Mouse (Mus musculus) intestine, embryonic 15.5 days (tissue): ENCODE measurements around the gene Timm8a2. TPM values are rescaled to one million over a fixed set of nuclear protein-coding genes. Genes with fewer than 3 reads are reported as not detected.

Experiments
- ATAC-seq: fragments of 200-750 bp; cut with Nextera tagmentation; 2 replicates; pipeline ENCODE4 v1.8.0; 2017; ENCODE audit warnings: moderate TSS enrichment, moderate library complexity
- H3K27ac ChIP-seq: fragments of 300-500 bp; sonication (generic); 2 replicates; pipeline ENCODE4 v1.5.1; 2015; ENCODE audit warnings: mild to moderate bottlenecking, inconsistent platforms
- H3K27me3 ChIP-seq: fragments of 300-500 bp; sonication (generic); replicated peaks from 2 replicates; pipeline ENCODE4 v1.6.1; 2015; ENCODE audit warnings: inconsistent platforms
- H3K36me3 ChIP-seq: fragments of 300-500 bp; sonication (generic); 2 replicates; pipeline ENCODE4 v1.6.1; 2015; ENCODE audit warnings: inconsistent platforms
- H3K4me1 ChIP-seq: fragments of 300-500 bp; sonication (generic); replicated peaks from 2 replicates; pipeline ENCODE4 v1.6.1; 2015; ENCODE audit warnings: inconsistent platforms
- H3K4me2 ChIP-seq: fragments of 300-500 bp; sonication (generic); replicated peaks from 2 replicates; pipeline ENCODE4 v1.6.1; 2015; ENCODE audit warnings: mild to moderate bottlenecking, inconsistent platforms
- H3K4me3 ChIP-seq: fragments of 300-500 bp; sonication (generic); replicated peaks from 2 replicates; pipeline ENCODE4 v1.5.1; 2015; ENCODE audit warnings: inconsistent platforms
- H3K9ac ChIP-seq: fragments of 300-500 bp; sonication (generic); 2 replicates; pipeline ENCODE4 v1.6.1; 2015; ENCODE audit warnings: inconsistent platforms
- H3K9me3 ChIP-seq: fragments of 300-500 bp; sonication (generic); 2 replicates; pipeline ENCODE4 v1.6.1; 2016; ENCODE audit warnings: inconsistent platforms
- WGBS: fragments of 180-500 bp; shearing (Covaris S2); methylation state at CpG from one replicate; pipeline ENCODE4 v1.1.7; 2015; 5-methylcytosine and 5-hydroxymethylcytosine counted together
- polyA plus RNA-seq: library from polyadenylated mRNA; unstranded; fragments of >200 nt; fragmentation: Nextera tagmentation; extraction: Ambion mirVana; gene quantifications from 2 replicates; pipeline ENCODE4 v1.2.1, GENCODE M21; 2015

The Timm8a2 gene
- polyA plus RNA-seq, 1 experiment from 2014 or later = not detected

DNA sequence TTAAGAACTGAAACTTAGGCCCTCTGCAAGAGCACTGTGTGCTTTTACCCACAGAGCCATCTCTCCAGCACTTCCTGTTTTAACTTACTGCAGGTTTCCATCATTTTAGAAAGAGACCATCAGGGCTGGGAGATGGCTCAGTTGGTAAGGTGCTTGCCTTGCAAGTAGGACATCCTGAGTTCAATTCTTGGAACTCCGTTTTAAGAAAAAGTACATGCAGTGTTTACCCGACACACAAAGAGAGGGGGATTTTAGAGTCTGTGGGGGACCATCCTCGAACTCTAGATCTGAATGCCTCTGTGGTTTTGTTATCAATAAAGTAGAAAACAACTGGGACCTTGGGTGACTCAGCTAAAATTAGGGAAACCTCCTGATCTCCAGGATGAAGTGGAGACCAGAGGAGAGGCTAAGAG is 6.9 kb downstream of the Timm8a2 start:
- Histone ChIP-seq H3K27ac (no peak overlapping the region), H3K4me1 (peaks cover 4% of the 10 kb centered on the region; the same call in 1 of the 2 replicates), H3K4me3 (no peak overlapping the region), H3K36me3 (no peaks in the 10 kb centered on the region), H3K27me3 (no peaks in the 10 kb centered on the region), H3K9ac (no peak overlapping the region), H3K9me3 (no peaks in the 10 kb centered on the region), H3K4me2 (no peak overlapping the region)
- WGBS = 83% methylated on average over 3 of the region's 3 CpGs
- ATAC-seq = no peak

DNA sequence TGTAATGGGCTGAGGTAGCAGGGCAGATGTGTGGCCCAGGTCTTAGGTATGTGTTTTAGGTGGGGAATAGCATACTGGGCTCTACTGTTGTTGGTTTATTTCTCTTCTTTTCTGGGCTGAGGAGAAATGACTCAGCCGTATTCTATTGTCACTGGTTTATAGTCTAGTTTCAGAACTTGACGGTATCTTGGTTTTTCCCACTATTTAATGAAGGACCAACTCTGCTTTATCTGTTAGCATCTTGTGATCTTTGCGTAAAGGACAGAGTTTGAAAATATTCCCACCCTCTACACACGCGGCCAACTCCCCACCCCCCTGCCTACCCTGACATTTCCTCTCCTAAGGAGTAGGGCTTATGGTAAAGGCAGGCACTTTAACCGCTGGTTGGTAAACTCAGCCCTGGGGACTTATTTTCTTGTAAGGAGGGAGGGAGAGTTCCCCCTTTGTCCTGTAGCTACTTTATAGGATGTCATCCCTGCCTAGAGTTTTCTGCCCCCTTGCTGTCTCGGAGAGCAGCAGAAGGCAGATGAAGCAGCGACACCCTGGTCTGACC is 7.7 kb downstream of the Timm8a2 start:
- Histone ChIP-seq H3K27ac (no peak overlapping the region), H3K4me1 (peaks cover 4% of the 10 kb centered on the region; the same call in 1 of the 2 replicates), H3K4me3 (no peak overlapping the region), H3K4me2 (no peak overlapping the region), H3K36me3 (no peaks in the 10 kb centered on the region), H3K9me3 (no peaks in the 10 kb centered on the region), H3K9ac (no peak overlapping the region), H3K27me3 (no peaks in the 10 kb centered on the region)
- WGBS = 72% methylated on average over 8 of the region's 8 CpGs
- ATAC-seq = no peak

DNA sequence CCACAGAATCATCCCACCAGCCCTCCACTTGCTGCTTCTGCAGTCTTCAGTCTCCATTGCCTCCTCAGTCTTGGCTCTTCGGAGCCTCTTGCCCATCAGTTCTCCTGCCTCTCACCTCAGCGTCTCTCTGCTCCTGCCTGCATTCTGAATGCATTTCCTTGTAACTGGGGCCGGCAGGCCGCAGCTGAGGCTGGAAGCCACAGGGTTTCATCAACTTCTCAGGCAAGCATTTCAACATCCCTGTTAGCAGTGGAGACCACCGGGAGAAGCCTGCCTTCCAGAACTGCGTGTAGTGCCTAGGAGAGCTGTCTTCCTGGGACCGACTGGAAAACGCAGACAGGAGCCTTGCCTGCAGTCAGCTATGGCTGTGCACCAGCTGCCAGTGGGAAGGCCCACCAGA is 13.3 kb downstream of the Timm8a2 start:
- Histone ChIP-seq H3K4me1 (no peaks in the 10 kb centered on the region), H3K27ac (no peak overlapping the region), H3K36me3 (no peaks in the 10 kb centered on the region), H3K27me3 (no peaks in the 10 kb centered on the region), H3K9me3 (no peaks in the 10 kb centered on the region), H3K4me3 (no peak overlapping the region), H3K4me2 (no peak overlapping the region), H3K9ac (no peak overlapping the region)
- no peak for ATAC-seq
- WGBS = 88% methylated on average over 8 of the region's 8 CpGs

DNA sequence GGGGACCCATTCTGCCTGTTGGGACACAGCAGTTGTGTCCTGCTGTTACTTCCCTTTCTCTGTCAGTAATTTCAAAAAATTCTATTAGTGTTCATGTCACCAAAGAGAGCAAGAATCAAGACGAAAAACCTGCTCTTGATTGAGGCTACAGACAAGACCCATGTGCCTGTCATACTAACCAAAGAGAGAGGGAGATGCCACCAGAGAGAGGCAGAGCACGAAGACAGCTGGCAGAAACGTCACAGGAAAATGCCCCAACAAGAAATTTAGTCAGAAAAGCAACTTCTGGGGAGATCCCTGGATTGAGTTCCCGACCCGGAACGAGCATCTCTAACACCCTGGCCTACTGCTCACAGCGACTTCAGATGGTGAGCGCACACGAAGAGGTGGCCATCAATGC is 14.3 kb downstream of the Timm8a2 start:
- Histone ChIP-seq H3K9me3 (no peaks in the 10 kb centered on the region), H3K9ac (no peak overlapping the region), H3K36me3 (no peaks in the 10 kb centered on the region), H3K4me3 (no peak overlapping the region), H3K27me3 (no peaks in the 10 kb centered on the region), H3K27ac (no peak overlapping the region), H3K4me1 (no peaks in the 10 kb centered on the region), H3K4me2 (no peak overlapping the region)
- no peak for ATAC-seq
- WGBS = 87% methylated on average over 9 of the region's 9 CpGs

DNA sequence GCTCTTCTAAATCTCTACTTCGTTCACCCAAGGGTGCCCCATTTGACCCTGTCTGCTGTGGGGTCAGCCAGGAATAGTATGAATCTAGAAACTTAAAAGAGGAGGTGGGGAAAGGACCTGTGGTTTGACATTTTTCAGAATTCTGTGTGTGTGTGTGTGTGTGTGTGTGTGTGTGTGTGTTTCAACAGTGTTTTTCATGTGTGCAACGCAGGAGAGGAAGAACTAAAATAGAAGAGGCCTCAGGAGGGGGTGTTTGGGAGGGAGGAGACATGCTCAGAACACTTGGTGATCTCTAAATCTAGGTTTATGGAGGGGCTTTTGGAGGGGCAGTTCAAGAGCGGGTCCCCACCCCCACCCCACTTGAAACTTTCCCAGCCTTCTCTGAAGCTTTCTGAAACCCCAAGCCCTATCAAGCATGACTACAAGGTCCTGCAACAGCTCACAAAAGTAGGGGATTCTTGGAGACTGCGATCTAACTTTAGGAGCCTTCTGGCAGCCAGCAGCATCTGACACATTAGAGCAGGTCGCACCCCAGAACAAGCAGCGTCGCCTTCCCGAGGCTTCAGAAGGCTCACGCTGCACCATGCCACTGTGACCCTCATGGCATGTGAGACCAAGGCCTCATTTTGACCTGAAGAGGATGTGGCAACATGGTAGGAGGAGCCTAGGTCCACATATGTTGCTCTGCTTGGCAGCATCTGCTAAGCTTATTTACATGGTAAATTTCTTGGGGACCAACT is 18.6 kb downstream of the Timm8a2 start:
- Histone ChIP-seq H3K4me3 (no peak overlapping the region), H3K9me3 (no peaks in the 10 kb centered on the region), H3K27ac (no peak overlapping the region), H3K4me1 (no peaks in the 10 kb centered on the region), H3K9ac (no peak overlapping the region), H3K4me2 (no peak overlapping the region), H3K36me3 (no peaks in the 10 kb centered on the region), H3K27me3 (no peaks in the 10 kb centered on the region)
- ATAC-seq = no peak
- 80% methylated on average over 9 of the region's 9 CpGs for WGBS

DNA sequence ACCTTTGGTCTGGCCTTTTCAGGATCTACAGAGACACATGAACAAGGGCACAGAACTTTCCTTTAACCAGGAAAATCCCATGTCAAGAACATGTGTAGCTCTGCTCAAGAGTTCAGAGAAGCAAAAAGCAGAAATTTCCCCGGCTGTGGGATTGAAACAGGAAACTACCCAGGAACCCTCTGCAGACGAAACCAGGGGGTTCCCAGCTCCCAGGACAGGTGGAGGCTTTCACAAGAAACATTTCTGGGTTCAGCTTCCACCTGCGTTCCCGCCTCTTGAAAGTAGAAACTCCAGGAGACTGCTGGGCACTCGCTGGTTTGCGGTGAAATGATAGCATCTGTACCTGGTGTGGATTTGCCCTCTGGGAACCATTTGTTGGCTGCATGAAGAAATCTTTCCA is 22.4 kb downstream of the Timm8a2 start:
- Histone ChIP-seq H3K36me3 (no peaks in the 10 kb centered on the region), H3K9ac (no peak overlapping the region), H3K4me3 (no peak overlapping the region), H3K4me1 (no peaks in the 10 kb centered on the region), H3K27ac (no peak overlapping the region), H3K4me2 (no peak overlapping the region), H3K27me3 (no peaks in the 10 kb centered on the region), H3K9me3 (no peaks in the 10 kb centered on the region)
- 77% methylated on average over 6 of the region's 6 CpGs for WGBS
- no peak for ATAC-seq

DNA sequence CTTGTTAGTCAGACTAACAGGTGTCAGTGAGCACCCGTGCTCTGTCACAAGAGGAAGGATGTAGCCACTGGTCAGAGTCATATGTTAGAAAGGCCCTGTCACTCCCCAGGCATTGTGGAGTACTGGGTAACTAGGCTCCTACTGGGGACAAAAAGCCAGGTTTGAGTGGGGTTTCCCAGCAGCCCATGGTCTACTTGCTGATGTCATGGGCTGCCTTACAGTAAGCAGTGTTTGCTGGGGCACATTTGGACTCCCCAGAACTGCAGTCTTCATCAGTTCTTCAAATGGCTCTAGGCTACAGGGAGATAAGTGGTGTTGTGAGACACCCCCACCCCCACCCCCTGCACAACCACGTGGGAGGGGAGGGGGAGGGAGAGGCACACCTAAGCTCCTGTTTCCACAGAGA is 23.5 kb downstream of the Timm8a2 start:
- Histone ChIP-seq H3K27me3 (no peaks in the 10 kb centered on the region), H3K36me3 (no peaks in the 10 kb centered on the region), H3K9me3 (no peaks in the 10 kb centered on the region), H3K4me3 (no peak overlapping the region), H3K4me1 (no peaks in the 10 kb centered on the region), H3K27ac (no peak overlapping the region), H3K9ac (no peak overlapping the region), H3K4me2 (no peak overlapping the region)
- WGBS = 35% methylated on average over 2 of the region's 2 CpGs
- ATAC-seq = no peak

DNA sequence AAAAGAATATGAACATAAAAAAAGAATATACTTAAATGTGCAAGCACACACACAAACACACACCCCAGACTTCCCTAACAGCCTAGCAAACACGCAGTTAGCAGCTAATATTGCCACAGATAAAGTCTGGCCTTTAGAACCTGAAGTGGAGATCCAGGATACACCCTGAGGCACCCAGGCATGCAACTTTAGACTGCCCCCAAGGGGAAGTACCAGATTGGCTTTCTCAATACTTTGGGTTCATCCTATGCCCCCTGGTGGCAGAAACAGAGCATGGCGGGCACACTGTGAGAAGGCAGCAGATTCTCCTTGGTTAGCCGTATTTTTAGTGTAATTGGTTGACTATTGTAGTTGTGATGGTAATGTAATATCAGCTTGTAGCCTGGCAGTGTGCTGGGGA is 26.2 kb downstream of the Timm8a2 start:
- H3K4me2 ChIP-seq = no peak overlapping the region
- no peaks in the 10 kb centered on the region for H3K9me3 ChIP-seq
- 7% methylated on average over 3 of the region's 3 CpGs for whole genome bisulfite sequencing
- H3K9ac ChIP-seq = no peak overlapping the region
- ATAC-seq = peak; percentile 78
- no peaks in the 10 kb centered on the region for H3K27me3 ChIP-seq
- no peak overlapping the region for H3K27ac ChIP-seq
- H3K36me3 ChIP-seq = no peaks in the 10 kb centered on the region
- no peaks in the 10 kb centered on the region for H3K4me1 ChIP-seq
- H3K4me3 ChIP-seq = no peak overlapping the region

DNA sequence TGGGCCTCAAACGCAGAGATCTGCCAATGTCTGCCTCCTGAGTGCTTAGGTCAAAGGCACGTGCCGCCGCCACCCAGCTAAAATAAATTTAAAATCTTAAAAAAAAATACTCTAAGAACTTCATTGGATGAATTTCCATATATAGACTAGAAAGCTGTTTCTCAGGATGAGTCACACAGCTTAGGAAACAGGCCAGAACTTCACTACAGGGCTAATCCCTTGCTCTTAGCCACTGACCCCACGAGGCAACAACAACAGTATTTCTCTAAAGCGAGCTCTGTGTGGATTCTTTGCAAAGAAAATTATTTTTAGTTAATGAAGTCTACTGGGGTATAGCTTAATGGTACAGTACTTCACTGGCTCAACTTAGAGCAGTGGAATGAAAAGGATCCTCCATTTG is 26.9 kb downstream of the Timm8a2 start:
- no peak for ATAC-seq
- H3K4me2 ChIP-seq = no peak overlapping the region
- no peaks in the 10 kb centered on the region for H3K9me3 ChIP-seq
- WGBS = 76% methylated on average over 6 of the region's 6 CpGs
- H3K27ac ChIP-seq = no peak overlapping the region
- no peak overlapping the region for H3K4me3 ChIP-seq
- no peaks in the 10 kb centered on the region for H3K27me3 ChIP-seq
- no peaks in the 10 kb centered on the region for H3K4me1 ChIP-seq
- H3K36me3 ChIP-seq = no peaks in the 10 kb centered on the region
- no peak overlapping the region for H3K9ac ChIP-seq

DNA sequence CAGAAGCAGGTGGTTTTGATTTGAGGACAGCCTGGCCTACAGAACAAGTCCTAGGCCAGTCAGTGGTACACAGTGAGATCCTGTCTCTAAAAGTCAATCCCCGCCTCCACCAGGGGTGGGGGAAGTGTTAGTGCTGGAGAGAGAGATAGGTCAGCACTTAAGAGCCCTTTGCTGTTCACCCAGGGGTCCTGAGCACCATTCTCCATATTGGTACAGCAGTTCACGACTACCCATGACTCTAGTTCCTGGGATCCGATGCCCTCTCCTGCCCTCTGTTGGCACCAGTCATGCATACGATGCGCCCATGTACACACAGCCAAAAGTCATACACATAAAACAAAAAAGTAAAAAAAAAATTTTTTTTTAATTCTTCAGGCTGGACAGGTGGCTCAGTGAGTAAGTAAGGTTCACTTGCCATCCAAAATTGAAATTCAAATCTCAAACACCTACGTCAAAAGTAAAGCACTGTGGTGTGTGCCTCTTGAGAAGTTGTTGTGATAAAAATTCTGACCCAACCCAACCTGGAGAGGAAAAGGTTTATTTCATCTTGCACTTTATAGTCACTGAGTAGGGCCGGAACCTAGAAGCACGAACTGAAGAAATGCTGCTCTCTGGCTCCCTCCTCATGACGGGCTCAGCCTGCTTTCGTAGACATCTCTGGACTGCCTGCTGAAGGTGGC is 28.1 kb downstream of the Timm8a2 start:
- Histone ChIP-seq H3K4me3 (no peak overlapping the region), H3K9ac (no peak overlapping the region), H3K36me3 (no peaks in the 10 kb centered on the region), H3K9me3 (no peaks in the 10 kb centered on the region), H3K27me3 (no peaks in the 10 kb centered on the region), H3K4me2 (no peak overlapping the region), H3K4me1 (no peaks in the 10 kb centered on the region), H3K27ac (no peak overlapping the region)
- 82% methylated on average over 10 of the region's 10 CpGs for WGBS
- ATAC-seq = no peak

DNA sequence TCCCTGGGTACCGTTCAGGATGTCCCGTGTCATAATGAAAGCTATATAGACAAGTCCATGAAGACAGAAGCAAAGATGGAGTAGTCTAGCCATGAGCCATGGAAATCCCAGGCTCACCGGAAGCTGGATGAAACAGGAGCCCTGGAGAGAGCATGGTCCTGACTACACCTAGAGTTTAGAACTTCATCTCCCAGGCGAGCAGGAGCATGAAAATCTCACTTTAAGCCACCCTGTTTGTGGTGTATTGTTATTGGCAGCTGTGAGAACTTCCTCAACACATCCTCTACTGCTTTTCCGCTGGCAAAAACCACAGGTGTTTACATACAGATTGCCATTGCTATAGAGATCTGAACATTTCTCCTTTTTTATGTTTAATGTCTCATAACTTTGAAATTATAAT is 29.1 kb downstream of the Timm8a2 start:
- no peaks in the 10 kb centered on the region for H3K36me3 ChIP-seq
- no peaks in the 10 kb centered on the region for H3K27me3 ChIP-seq
- WGBS = 66% methylated on average over 5 of the region's 5 CpGs
- no peak overlapping the region for H3K9ac ChIP-seq
- H3K4me1 ChIP-seq = peaks cover 2% of the 10 kb centered on the region; the same call in 1 of the 2 replicates
- no peaks in the 10 kb centered on the region for H3K9me3 ChIP-seq
- H3K4me2 ChIP-seq = no peak overlapping the region
- no peak overlapping the region for H3K4me3 ChIP-seq
- H3K27ac ChIP-seq = no peak overlapping the region
- ATAC-seq = no peak

DNA sequence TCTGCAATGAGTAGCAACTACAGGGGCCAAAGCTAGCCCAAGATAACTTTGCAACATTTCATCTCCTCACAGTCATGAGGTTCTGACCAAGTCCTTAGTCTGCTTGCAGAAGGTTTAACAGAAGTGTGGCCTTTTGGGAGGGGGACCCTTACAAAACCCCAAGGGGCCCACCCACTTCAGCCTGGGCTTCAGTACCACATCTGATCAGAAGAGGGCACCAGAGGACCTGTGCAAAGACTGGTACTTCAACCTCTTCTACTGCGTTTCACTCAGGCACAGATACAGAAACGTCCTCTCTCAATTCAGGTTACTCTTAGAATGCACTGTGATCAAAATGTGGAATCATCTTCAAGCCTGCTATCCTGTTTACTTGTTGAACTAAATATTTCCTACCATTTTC is 30.0 kb downstream of the Timm8a2 start:
- Histone ChIP-seq H3K36me3 (no peaks in the 10 kb centered on the region), H3K9ac (no peak overlapping the region)
- 3% methylated on average over 2 of the region's 2 CpGs for WGBS

More for the DNA sequence above, 30.0 kb downstream of the Timm8a2 start:
- Histone ChIP-seq H3K4me2 (no peak overlapping the region), H3K4me3 (no peak overlapping the region), H3K27me3 (no peaks in the 10 kb centered on the region), H3K4me1 (peaks cover 5% of the 10 kb centered on the region; the same call in 1 of the 2 replicates), H3K9me3 (no peaks in the 10 kb centered on the region), H3K27ac (no peak overlapping the region)
- ATAC-seq = no peak; the same call in 1 of the 2 replicates
